Mouse (Mus musculus) testis, adult 2 months (tissue): ENCODE results near the gene Setd4. TPM values are rescaled to one million over a fixed set of nuclear protein-coding genes. Genes with fewer than 3 reads are reported as not detected.

Experiments used
- H3K27ac ChIP-seq: fragments of 200-500 bp; 2 replicates; pipeline ENCODE4 v1.5.1; 2012; ENCODE audit warnings: low read depth, low read length; ENCODE audit not compliant: control insufficient read depth, insufficient read depth
- H3K27me3 ChIP-seq: fragments of 200-500 bp; 2 replicates; pipeline ENCODE4 v1.6.1; 2012; ENCODE audit warnings: mild to moderate bottlenecking, low read length, moderate library complexity; ENCODE audit not compliant: control insufficient read depth, insufficient read depth
- H3K36me3 ChIP-seq: fragments of 200-500 bp; 2 replicates; pipeline ENCODE4 v1.6.1; 2012; ENCODE audit warnings: mild to moderate bottlenecking, low read length; ENCODE audit not compliant: control insufficient read depth, insufficient read depth
- H3K4me1 ChIP-seq: fragments of 200-500 bp; 2 replicates; pipeline ENCODE4 v1.6.1; 2012; ENCODE audit warnings: low read length; ENCODE audit not compliant: control insufficient read depth, insufficient read depth
- H3K4me3 ChIP-seq: fragments of 200-500 bp; 2 replicates; pipeline ENCODE4 v1.5.1; 2012; ENCODE audit warnings: low read depth, mild to moderate bottlenecking, low read length, moderate library complexity, mixed read lengths; ENCODE audit not compliant: control insufficient read depth
- CTCF ChIP-seq: fragments of 200-500 bp; IDR thresholded peaks from 2 replicates; pipeline ENCODE4 v1.5.1; 2012; ENCODE audit warnings: low read depth, mild to moderate bottlenecking, inconsistent platforms, low read length, moderate library complexity; ENCODE audit not compliant: control insufficient read depth, insufficient read depth, insufficient replicate concordance
- POLR2A ChIP-seq: fragments of 200-500 bp; IDR thresholded peaks from 2 replicates; pipeline ENCODE4 v1.6.1; 2012; ENCODE audit warnings: low read depth, mild to moderate bottlenecking, inconsistent platforms, low read length, moderate library complexity; ENCODE audit not compliant: control insufficient read depth
- polyA plus RNA-seq: library from polyadenylated mRNA; depleted of rRNA; stranded (reverse); fragments of >200 nt; gene quantifications from 2 replicates; pipeline ENCODE4 v1.2.3, GENCODE M21; 2012

Gene Setd4
- polyA plus RNA-seq, 1 experiment: 6.2 TPM

DNA sequence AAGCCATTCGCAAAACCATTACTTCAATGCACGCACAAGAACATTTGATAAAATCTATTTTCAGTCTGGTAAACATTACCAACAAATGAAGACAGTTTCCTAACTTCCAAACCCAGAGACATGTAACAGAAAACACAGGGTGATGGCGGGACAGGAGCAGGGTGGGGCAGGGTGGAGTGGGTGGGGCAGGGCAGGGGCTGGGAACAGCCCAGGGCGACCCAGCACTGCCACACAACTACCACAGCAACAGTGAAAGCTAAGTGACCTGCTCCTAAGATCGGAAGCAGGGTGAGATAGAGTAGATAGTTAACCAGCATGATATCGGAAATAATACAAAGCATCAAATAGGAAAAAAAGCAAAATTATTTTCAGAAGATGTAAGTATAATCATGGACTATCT is 4.4 kb downstream of the Setd4 start:
- Histone ChIP-seq H3K36me3 (no peaks in the 10 kb centered on the region; the same call in none of the 2 replicates), H3K4me3 (no peak overlapping the region), H3K27me3 (no peaks in the 10 kb centered on the region), H3K4me1 (peaks cover 7% of the 10 kb centered on the region), H3K27ac (no peak overlapping the region)
- TF ChIP-seq CTCF (no peak), POLR2A (no peak)

GRCm38 (mm10) chr16:93597551-93597950 is 6.3 kb downstream of the Setd4 start:
- no peak overlapping the region for H3K27ac ChIP-seq
- H3K36me3 ChIP-seq: no peaks in the 10 kb centered on the region; the same call in none of the 2 replicates
- no peaks in the 10 kb centered on the region for H3K4me1 ChIP-seq
- no peak overlapping the region for H3K4me3 ChIP-seq
- TF ChIP-seq CTCF (no peak), POLR2A (no peak)
- H3K27me3 ChIP-seq: no peaks in the 10 kb centered on the region

DNA sequence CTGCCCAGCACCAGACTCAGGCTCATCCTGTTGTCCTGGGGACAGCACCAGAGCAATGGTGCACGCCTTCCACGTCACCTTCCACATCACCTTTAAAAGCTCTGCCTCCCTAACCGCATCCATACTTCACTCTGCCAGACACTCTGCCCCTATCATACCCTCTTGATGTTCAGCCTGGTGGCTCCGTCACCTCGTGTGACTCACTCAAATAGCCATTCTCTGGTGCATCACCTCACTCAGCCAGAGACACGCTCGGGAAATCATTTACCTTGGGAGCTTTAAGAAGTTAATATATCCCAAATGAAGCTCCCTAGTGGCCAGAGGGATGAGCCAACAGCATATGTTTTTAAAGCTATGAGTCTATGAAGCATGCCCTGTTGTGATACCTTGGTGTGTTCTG is 7.1 kb downstream of the Setd4 start:
- Histone ChIP-seq H3K27me3 (no peaks in the 10 kb centered on the region), H3K4me1 (no peaks in the 10 kb centered on the region), H3K4me3 (no peak overlapping the region), H3K27ac (no peak overlapping the region), H3K36me3 (no peaks in the 10 kb centered on the region; the same call in none of the 2 replicates)
- TF ChIP-seq CTCF (no peak), POLR2A (no peak)

GRCm38 (mm10) chr16:93595766-93596165 is 8.1 kb downstream of the Setd4 start:
- Histone ChIP-seq H3K27ac (no peak overlapping the region), H3K27me3 (no peaks in the 10 kb centered on the region), H3K4me1 (no peaks in the 10 kb centered on the region), H3K4me3 (no peak overlapping the region), H3K36me3 (no peaks in the 10 kb centered on the region; the same call in none of the 2 replicates)
- no peak for TF ChIP-seq POLR2A
- TF ChIP-seq CTCF: no peak

- no peak for TF ChIP-seq POLR2A
- TF ChIP-seq CTCF: no peak
- Histone ChIP-seq H3K27ac (no peak overlapping the region), H3K36me3 (no peaks in the 10 kb centered on the region; the same call in none of the 2 replicates), H3K27me3 (no peaks in the 10 kb centered on the region), H3K4me3 (no peak overlapping the region), H3K4me1 (no peaks in the 10 kb centered on the region)
Observed at GRCm38 (mm10) chr16:93594448-93594847, 9.4 kb downstream of the Setd4 start.

DNA sequence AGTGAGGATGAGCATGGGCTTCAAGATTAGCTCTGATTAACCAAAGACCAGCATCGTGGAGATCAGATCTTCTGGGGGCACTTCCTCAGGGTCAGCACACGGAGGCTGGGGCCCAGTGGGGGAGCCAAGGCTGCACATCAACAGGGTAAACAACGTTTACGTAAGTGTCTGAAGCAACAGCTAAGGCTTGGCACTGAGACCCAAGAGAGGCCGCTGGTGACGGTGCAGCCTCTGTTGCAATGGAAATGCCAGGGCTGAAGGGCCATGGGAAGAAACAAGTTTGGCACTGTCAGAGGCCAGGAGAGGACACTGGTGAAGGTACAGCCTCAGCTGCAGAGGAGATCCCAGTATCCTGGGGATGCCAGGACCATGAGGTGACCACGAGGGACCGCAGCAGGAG is 10.5 kb downstream of the Setd4 start:
- Histone ChIP-seq H3K4me1 (no peaks in the 10 kb centered on the region), H3K4me3 (no peak overlapping the region), H3K27me3 (no peaks in the 10 kb centered on the region), H3K36me3 (peaks cover 2% of the 10 kb centered on the region), H3K27ac (no peak overlapping the region)
- TF ChIP-seq POLR2A (no peak), CTCF (no peak)

- Histone ChIP-seq H3K27me3 (no peaks in the 10 kb centered on the region), H3K36me3 (peaks cover 2% of the 10 kb centered on the region; the same call in 1 of the 2 replicates), H3K4me1 (no peaks in the 10 kb centered on the region), H3K4me3 (no peak overlapping the region), H3K27ac (no peak overlapping the region)
- TF ChIP-seq CTCF (no peak), POLR2A (no peak)
Observed at GRCm38 (mm10) chr16:93592711-93593110, 11.2 kb downstream of the Setd4 start.

- Histone ChIP-seq H3K4me1 (no peaks in the 10 kb centered on the region), H3K36me3 (peaks cover 2% of the 10 kb centered on the region; the same call in 1 of the 2 replicates), H3K27ac (no peak overlapping the region), H3K27me3 (no peaks in the 10 kb centered on the region), H3K4me3 (no peak overlapping the region)
- TF ChIP-seq CTCF (no peak), POLR2A (no peak)
Observed at GRCm38 (mm10) chr16:93591450-93592430, 12.1 kb downstream of the Setd4 start.
